Mouse (Mus musculus) cerebellum, adult 11 months (tissue): ENCODE measurements at regions not wholly inside any gene's neighbourhood (a gene's known extent, or its start where the extent isn't known, plus 50 kb on each side); places are given as distances from the start of the nearest gene placed in this dataset.

Source experiments
- DNase-seq: peaks from one replicate; pipeline ENCODE4 v3.0.0; 2022

GRCm38 (mm10) chr5:50570701-50571100 lies 511.9 kb upstream of the Adgra3 start:
- DNase-seq = no peak

- DNase-seq = no peak
These were observed 492.3 kb upstream of the Adgra3 start for GRCm38 (mm10) chr5:50551125-50551524.

- DNase-seq = no peak
These were observed 453.7 kb upstream of the Adgra3 start for GRCm38 (mm10) chr5:50512539-50512938.

- no peak for DNase-seq
These were observed 451.1 kb upstream of the Adgra3 start for GRCm38 (mm10) chr5:50509696-50510421.

GRCm38 (mm10) chr5:50490223-50490622 lies 431.4 kb upstream of the Adgra3 start:
- DNase-seq = no peak

- peak; percentile 20 for DNase-seq
These were observed 418.2 kb upstream of the Adgra3 start for GRCm38 (mm10) chr5:50476985-50477384.

GRCm38 (mm10) chr5:50461491-50461890 lies 402.7 kb upstream of the Adgra3 start:
- no peak for DNase-seq

- peak; percentile 38 for DNase-seq
These were observed 398.8 kb upstream of the Adgra3 start for GRCm38 (mm10) chr5:50457621-50458020.

- no peak for DNase-seq
These were observed 395.6 kb upstream of the Adgra3 start for GRCm38 (mm10) chr5:50454387-50454786.

- no peak for DNase-seq
These were observed 348.1 kb upstream of the Adgra3 start for GRCm38 (mm10) chr5:50406923-50407322.

GRCm38 (mm10) chr5:50406520-50406919 lies 347.7 kb upstream of the Adgra3 start:
- no peak for DNase-seq
